Mouse (Mus musculus) kidney, adult 2 months (tissue): Measurements from ENCODE around the gene Exo5. TPM values are rescaled to one million over a fixed set of nuclear protein-coding genes. Genes with fewer than 3 reads are reported as not detected.
A peak's percentile ranks its signal among the peaks of the same experiment; 100 is the strongest.

Source experiments
- DNase-seq: peaks from one replicate; pipeline ENCODE4 v3.0.0; 2021
- H3K27ac ChIP-seq: fragments of 200-500 bp; 2 replicates; pipeline ENCODE4 v1.5.1; 2012; ENCODE audit warnings: low read depth, low read length, control low read depth, inconsistent platforms; ENCODE audit not compliant: insufficient read depth
- H3K27me3 ChIP-seq: fragments of 200-500 bp; replicated peaks from 2 replicates; pipeline ENCODE4 v1.6.1; 2012; ENCODE audit warnings: mild to moderate bottlenecking, moderate library complexity, low read length, inconsistent platforms; ENCODE audit not compliant: control insufficient read depth, insufficient read depth
- H3K36me3 ChIP-seq: fragments of 200-500 bp; 2 replicates; pipeline ENCODE4 v1.6.1; 2012; ENCODE audit warnings: mild to moderate bottlenecking, moderate library complexity, low read length, inconsistent platforms; ENCODE audit not compliant: control insufficient read depth, insufficient read depth
- H3K4me1 ChIP-seq: fragments of 200-500 bp; 2 replicates; pipeline ENCODE4 v1.6.1; 2011; ENCODE audit warnings: low read length; ENCODE audit not compliant: control insufficient read depth, insufficient read depth
- H3K4me3 ChIP-seq: fragments of 200-500 bp; 2 replicates; pipeline ENCODE4 v1.5.1; 2011; ENCODE audit warnings: mild to moderate bottlenecking, low read depth, low read length, control low read depth; ENCODE audit not compliant: insufficient read depth
- CTCF ChIP-seq: fragments of 200-500 bp; conservative IDR thresholded peaks from 2 replicates; pipeline ENCODE4 v1.5.1; 2011; ENCODE audit warnings: low read depth, mild to moderate bottlenecking, control low read depth, low read length, moderate library complexity, mixed read lengths; ENCODE audit not compliant: insufficient read depth, insufficient read length
- POLR2A ChIP-seq: fragments of 200-500 bp; IDR thresholded peaks from one replicate; pipeline ENCODE4 v1.6.1; 2011; ENCODE audit warnings: low read depth, low read length, control low read depth
- WGBS: fragments of 180-500 bp; shearing (Covaris S2); methylation state at CpG from one replicate; pipeline ENCODE4 v1.1.7; 2018; 5-methylcytosine and 5-hydroxymethylcytosine counted together
- polyA plus RNA-seq: library from polyadenylated mRNA; depleted of rRNA; stranded (reverse); fragments of >200 nt; gene quantifications from 2 replicates; pipeline ENCODE4 v1.2.3, GENCODE M21; 2012

Gene Exo5
- polyA plus RNA-seq, 1 experiment: 4.1 TPM

DNA sequence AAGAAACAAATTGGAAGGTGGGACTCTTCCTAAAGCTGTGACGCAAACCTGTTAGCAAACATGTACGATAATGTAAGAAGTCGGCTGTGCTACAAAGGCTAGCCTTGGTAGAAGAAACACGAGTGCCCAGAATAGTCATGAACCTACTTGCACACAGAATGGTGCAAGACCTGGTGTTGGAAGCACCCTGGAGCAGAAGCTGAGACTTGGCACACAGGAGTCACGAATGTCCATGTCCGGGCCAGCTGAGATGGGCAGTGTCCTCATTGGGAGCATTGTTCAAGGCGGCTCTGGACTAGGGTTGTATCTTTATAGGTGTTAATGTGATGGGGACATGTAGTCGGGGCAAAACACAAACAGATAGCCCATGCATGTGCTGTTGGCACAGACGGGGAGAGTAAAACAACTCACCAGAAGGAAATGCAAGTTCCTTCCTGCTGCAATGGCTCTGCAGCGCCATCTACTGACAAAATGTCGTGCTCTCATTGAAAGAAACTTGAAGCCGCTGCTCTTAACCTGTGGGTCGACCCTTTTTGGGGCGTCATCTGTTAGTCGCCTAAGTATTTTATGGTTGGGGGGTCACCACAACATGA is 15.2 kb downstream of the Exo5 start:
- peak; percentile 41 for DNase-seq
- TF ChIP-seq POLR2A (no peak), CTCF (peak; percentile 92)
- H3K4me1 ChIP-seq: peaks cover 3% of the 10 kb centered on the region; the same call in 1 of the 2 replicates
- no peaks in the 10 kb centered on the region for H3K27me3 ChIP-seq
- no peak overlapping the region for H3K4me3 ChIP-seq
- H3K27ac ChIP-seq: no peak overlapping the region
- H3K36me3 ChIP-seq: no peaks in the 10 kb centered on the region
- WGBS: 30% methylated on average over 15 of the region's 15 CpGs

GRCm38 (mm10) chr4:120905644-120906043 is 19.2 kb downstream of the Exo5 start:
- H3K36me3 ChIP-seq: no peaks in the 10 kb centered on the region
- H3K27ac ChIP-seq: no peak overlapping the region
- DNase-seq: no peak
- H3K4me3 ChIP-seq: no peak overlapping the region
- 81% methylated on average over 5 of the region's 5 CpGs for WGBS
- no peak for TF ChIP-seq CTCF
- TF ChIP-seq POLR2A: no peak
- H3K27me3 ChIP-seq: no peaks in the 10 kb centered on the region
- no peaks in the 10 kb centered on the region for H3K4me1 ChIP-seq

GRCm38 (mm10) chr4:120904533-120904932 is 20.3 kb downstream of the Exo5 start:
- H3K27ac ChIP-seq: no peak overlapping the region
- 71% methylated on average over 4 of the region's 4 CpGs for WGBS
- TF ChIP-seq CTCF: no peak
- no peak for TF ChIP-seq POLR2A

GRCm38 (mm10) chr4:120895810-120896584 is 28.8 kb downstream of the Exo5 start:
- no peak for TF ChIP-seq POLR2A
- no peak for TF ChIP-seq CTCF
- H3K27me3 ChIP-seq: no peaks in the 10 kb centered on the region
- DNase-seq: no peak
- H3K27ac ChIP-seq: no peak overlapping the region
- H3K4me1 ChIP-seq: no peaks in the 10 kb centered on the region
- no peaks in the 10 kb centered on the region for H3K36me3 ChIP-seq
- H3K4me3 ChIP-seq: no peak overlapping the region
- WGBS: 78% methylated on average over 7 of the region's 7 CpGs

More at GRCm38 (mm10) chr4:120904533-120904932, 20.3 kb downstream of the Exo5 start:
- no peaks in the 10 kb centered on the region for H3K36me3 ChIP-seq
- H3K27me3 ChIP-seq: no peaks in the 10 kb centered on the region
- H3K4me3 ChIP-seq: no peak overlapping the region
- DNase-seq: no peak
- no peaks in the 10 kb centered on the region for H3K4me1 ChIP-seq

DNA sequence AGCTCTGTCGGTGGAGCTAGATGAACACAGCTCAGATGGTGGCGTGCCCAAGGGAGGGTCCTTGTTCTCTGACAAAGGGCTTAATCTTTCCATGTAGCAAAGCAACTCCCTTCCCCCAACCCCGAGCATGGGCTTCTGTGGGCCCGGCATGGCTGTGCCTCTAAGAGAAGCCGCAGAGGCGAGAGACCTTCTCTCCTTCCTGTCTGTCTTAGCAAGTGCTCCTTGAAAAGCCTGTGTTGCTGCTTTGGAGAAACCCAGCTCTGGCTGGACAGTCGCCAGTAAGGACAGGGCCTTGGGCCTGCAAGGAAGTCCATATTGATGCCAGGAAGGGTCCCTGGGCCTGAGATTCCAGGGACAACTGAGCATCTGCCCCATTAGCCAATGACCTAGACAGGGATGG is 29.6 kb downstream of the Exo5 start:
- no peak for DNase-seq
- TF ChIP-seq CTCF (no peak), POLR2A (no peak)
- Histone ChIP-seq H3K27ac (no peak overlapping the region), H3K4me1 (no peaks in the 10 kb centered on the region), H3K4me3 (no peak overlapping the region), H3K36me3 (no peaks in the 10 kb centered on the region), H3K27me3 (no peaks in the 10 kb centered on the region)
- WGBS: 81% methylated on average over 7 of the region's 7 CpGs

DNA sequence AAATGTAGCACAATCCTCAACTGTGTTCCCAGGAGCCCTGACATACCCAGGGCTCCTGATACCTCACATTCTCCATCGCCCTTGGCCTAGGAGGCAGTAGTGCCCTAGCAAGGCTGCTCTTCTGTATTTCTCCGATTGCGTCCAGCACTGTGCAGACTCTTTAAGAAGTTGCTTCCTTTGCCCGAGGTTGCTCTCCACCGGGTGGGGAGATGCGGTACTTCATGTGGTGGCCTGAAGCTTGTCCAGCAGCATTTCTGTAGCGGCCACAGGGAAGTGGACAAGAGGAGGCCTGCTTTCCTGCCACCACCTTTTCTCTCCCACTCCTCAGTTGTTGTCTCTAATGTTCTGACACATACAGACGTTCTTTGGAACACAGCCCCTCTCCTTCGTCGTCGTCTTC is 30.2 kb downstream of the Exo5 start:
- no peaks in the 10 kb centered on the region for H3K36me3 ChIP-seq
- no peak for TF ChIP-seq CTCF
- TF ChIP-seq POLR2A: no peak
- DNase-seq: no peak
- WGBS: 62% methylated on average over 11 of the region's 11 CpGs
- no peaks in the 10 kb centered on the region for H3K4me1 ChIP-seq
- H3K27ac ChIP-seq: no peak overlapping the region
- no peak overlapping the region for H3K4me3 ChIP-seq
- H3K27me3 ChIP-seq: no peaks in the 10 kb centered on the region

DNA sequence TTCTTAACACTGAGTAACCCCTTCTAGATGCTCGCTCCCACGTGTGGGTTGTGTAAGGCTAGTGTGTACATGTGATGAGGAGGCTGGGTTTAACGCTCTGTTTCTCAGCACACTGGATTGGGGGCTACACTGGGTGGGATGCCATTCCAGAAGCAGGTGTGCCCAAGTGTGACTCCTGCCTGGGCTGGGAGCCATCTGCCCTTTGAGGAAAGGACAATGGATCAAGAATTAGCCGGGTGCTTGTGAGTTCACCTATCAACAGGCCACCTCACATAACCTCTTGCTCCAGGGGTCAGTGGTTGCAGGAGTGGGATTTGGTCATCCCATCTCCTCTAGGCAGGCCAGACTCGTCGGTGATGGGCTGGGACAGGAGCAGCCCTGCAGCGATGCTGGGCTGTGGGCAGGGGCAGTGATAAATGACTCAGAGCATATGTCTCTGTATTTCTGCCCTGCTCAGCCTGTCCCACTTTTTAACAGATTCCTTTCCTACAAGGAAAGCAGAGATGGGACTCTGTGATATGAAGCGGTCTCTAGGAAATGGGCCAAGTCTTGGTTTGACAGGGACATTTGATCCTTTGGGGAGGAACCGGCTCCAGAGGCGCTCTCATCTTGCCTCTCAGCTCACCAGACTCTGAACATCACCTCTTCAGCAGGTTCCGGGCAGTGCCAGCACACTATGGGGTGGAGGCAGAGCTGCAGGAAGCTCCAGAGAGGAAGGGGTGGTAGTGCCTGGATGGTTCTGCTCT is 31.0 kb downstream of the Exo5 start:
- H3K36me3 ChIP-seq: no peaks in the 10 kb centered on the region
- no peaks in the 10 kb centered on the region for H3K27me3 ChIP-seq
- WGBS: 30% methylated on average over 11 of the region's 11 CpGs
- no peaks in the 10 kb centered on the region for H3K4me1 ChIP-seq
- no peak overlapping the region for H3K4me3 ChIP-seq
- H3K27ac ChIP-seq: no peak overlapping the region
- no peak for DNase-seq
- TF ChIP-seq POLR2A (no peak), CTCF (no peak)
